Mouse (Mus musculus): ENCODE data around the gene Hoxb6.

The Hoxb6 gene

GRCm38 (mm10) chr11:96284774-96285734 is 7.2 kb upstream of the Hoxb6 start:
- DNase-seq (ENCODE audit: low read depth, low spot score) = no peak

DNA sequence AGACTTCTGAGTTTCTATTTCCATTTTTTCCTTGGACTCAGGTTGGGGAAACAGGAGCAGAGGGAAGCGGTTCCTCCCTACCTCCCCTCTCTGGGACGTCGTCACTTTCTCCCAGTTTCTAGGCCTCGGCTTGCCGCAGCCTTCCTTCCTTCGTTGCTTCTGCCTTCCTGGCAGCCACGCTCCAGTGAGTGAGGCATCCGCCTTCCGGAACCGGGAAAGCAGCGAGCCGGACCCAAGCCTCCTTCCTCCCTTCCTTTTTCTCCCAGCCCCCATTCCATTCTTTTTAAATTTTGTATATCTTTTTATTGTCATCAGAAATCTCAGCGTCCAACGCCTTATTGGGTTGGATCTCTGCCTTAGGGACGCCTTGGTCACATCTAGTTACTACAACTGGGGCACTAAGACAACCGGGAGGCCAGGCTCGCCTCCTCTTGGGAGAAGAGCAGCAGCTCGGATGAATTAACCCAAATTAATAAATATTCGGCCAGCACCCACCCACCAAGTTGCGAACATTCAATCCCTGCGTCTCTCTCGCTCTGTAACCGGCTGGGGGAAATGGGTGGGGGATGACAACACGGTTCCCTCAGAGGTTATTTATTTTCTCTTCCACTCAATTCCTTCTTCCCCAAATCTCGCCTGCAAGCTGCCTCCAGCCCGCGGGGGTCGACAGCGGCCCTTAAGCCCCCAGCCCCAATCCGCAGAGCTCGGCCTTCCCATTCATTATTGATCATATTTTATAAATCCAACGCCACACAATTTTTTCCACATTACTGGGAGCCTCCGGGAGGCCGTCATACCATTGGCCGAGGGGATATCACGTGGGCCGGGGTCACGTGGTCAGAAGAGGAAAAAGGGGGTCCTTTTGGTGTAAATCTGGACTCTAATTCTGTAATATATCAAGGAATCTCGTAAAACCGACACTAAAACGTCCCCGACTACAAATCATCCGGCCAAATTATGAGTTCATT is 6.2 kb upstream of the Hoxb6 start, which contains the start of gene Hoxb7:
Hoxb7 (plus strand) TSS at position 853 of the 968 bp plus-strand sequence.
- DNase-seq (ENCODE audit: low read depth, low spot score) = no peak

DNA sequence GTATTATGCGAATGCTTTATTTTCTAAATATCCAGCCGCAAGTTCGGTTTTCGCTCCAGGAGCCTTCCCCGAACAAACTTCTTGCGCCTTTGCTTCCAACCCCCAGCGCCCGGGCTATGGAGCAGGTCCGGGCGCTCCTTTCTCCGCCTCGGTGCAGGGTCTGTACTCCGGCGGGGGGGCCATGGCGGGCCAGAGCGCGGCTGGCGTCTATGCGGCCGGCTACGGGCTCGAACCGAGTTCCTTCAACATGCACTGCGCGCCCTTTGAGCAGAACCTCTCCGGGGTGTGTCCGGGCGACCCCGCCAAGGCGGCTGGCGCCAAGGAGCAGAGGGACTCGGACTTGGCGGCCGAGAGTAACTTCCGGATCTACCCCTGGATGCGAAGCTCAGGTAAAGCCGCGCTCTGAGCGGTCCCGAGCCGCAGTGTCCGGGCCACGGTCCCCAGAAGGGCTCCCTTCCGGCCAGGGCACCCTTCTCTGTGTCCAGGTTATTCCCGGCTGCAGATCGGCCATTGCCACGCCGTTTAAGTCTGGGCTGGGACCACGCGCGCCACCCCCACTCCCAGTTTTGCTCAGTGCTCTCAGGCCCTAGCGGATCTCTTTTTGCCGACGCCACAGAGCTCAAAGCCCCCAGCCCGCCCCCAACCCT is 5.4 kb upstream of the Hoxb6 start:
- DNase-seq (ENCODE audit: low read depth, low spot score) = no peak

DNA sequence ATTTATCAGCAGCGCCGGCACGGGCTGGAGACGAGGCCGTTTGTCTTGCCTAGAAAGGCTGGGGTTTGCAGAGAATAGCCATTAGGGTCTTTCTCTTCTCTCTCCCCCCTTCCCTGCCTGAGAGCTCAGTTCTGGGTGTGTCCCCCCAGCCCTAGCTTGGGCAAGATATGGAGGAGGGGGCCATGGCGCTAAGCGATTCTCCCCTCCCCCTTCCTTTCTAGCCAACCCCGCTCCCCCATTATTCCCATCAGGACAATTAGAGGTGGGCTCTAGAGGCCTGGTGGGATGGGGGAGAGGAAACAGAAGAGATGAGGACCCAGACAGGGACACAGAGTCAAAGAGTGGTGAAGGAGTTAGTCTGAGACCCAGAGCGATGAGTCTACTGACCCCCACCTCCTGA is 4.9 kb upstream of the Hoxb6 start:
- DNase-seq (ENCODE audit: low read depth, low spot score) = no peak

GRCm38 (mm10) chr11:96288455-96289221 is 3.6 kb upstream of the Hoxb6 start:
- DNase-seq (ENCODE audit: low read depth, low spot score) = no peak

DNA sequence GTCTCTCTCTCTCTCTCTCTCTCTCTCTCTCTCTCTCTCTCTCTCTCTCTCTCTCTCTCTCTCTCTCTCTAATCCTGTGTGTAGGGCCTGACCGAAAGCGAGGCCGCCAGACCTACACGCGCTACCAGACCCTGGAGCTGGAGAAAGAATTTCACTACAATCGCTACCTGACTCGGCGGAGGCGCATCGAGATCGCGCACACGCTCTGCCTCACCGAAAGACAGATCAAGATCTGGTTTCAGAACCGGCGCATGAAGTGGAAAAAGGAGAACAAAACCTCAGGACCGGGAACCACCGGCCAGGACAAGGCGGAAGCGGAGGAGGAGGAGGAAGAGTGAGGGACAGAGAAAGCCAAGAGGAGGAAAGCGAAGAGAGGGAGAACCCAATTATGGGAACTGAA is 3.0 kb upstream of the Hoxb6 start:
- no peak for DNase-seq (ENCODE audit: low read depth, low spot score)

DNA sequence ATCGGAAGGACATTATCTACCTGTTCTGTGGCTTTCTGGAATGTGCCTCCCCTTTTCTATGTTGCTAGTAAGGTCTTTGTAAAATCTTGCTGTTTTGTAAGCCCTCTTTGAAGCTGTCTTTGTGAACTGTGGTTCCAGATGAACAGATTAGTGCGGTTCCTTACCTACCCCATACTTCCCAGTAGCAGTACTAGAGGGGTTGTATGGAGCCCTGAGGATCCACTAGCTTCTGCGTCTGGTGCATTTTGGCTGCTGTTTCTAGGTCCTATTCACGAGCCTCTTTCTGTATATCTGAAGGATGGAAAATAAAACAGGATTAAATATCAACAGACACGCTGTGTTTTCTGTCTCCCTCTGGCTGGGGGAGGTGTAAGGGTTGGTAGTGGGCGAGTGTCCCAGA is 2.4 kb upstream of the Hoxb6 start:
- no peak for DNase-seq (ENCODE audit: low read depth, low spot score)

GRCm38 (mm10) chr11:96290705-96291355 is 1.4 kb upstream of the Hoxb6 start:
- DNase-seq (ENCODE audit: low read depth, low spot score) = no peak

- DNase-seq (ENCODE audit: low read depth, low spot score) = no peak
Observed at GRCm38 (mm10) chr11:96292565-96293301, 457 bp downstream of the Hoxb6 start.

GRCm38 (mm10) chr11:96293302-96293921 is 1.1 kb downstream of the Hoxb6 start:
- DNase-seq (ENCODE audit: low read depth, low spot score) = no peak

DNA sequence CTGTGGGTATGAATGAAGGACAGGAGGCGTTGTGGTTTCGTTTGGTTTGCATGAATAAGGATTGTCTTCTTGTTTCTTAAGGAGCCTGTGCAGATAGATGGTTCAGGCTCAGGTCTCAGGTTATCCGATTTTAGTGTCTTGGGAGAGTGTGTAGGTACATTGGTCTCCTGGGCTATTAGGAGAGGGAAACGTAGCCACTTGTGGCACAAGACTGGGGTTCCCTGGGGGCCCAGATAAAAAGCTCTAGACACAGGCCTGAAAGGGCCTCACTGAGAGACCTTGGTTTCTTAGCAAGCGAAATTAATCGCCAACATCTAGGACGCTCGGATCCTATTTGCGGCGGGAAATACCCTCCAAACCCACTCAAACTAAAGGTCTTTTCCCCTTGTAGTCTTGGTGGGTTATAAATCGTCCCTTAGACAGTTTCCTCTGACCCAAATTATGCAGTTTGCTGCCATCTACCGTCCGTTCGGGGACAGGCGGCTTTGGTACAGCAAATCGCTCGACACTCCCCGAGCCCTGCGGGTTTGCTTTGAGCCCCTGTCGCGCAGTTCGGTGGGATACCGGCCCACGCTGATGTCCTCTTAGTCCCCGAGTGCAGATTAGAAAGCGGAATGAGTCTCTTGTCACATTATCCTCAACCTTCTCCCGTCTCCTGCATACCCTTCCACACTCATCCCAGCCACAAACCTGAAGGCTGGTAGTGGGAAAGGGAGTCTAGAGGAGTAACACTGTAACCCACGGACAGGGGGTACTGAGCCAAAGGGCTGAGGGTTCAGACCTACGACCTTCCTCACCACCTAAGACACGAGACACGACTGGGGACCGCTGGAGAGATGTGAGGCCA is 2.2 kb downstream of the Hoxb6 start:
- peak; percentile 68 for DNase-seq (ENCODE audit: low read depth, low spot score)

- no peak for DNase-seq (ENCODE audit: low read depth, low spot score)
Observed at GRCm38 (mm10) chr11:96295092-96295835, 3.0 kb downstream of the Hoxb6 start.

- DNase-seq (ENCODE audit: low read depth, low spot score) = no peak
Observed at GRCm38 (mm10) chr11:96296997-96297396, 4.7 kb downstream of the Hoxb6 start.

GRCm38 (mm10) chr11:96297428-96297827 is 5.2 kb downstream of the Hoxb6 start:
- DNase-seq (ENCODE audit: low read depth, low spot score) = no peak

DNA sequence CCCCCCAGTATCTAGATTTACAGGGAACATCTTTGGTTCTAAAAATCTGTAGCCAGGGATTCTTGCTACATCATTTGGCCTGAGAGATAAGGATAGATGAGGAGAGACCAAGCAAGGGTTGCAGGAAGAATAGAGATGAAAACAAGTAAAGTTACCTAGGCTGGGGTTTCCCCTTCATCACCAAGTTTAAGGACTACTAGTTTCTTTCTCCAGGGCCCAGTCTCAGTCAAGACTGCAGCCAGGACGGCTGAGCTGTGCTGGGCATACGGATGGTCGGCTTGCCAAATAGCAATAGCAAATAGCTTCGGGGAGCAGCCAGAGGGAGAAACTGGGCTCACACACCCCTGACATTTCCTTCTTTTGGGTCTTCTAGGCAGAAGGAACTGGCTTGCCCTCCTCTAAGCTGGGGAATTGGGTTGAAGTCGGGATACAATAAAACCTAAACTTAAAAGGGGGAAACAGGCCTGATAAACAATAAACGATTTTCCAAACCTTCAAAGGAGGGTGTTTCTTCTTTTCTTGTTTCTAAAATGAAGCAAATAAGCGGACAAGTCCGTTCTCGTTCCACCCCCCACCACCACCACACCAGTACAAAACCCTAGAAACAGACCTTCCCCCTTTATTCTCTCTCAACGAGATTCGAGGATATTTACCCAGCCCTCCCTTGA is 5.8 kb downstream of the Hoxb6 start:
- no peak for DNase-seq (ENCODE audit: low read depth, low spot score)

DNA sequence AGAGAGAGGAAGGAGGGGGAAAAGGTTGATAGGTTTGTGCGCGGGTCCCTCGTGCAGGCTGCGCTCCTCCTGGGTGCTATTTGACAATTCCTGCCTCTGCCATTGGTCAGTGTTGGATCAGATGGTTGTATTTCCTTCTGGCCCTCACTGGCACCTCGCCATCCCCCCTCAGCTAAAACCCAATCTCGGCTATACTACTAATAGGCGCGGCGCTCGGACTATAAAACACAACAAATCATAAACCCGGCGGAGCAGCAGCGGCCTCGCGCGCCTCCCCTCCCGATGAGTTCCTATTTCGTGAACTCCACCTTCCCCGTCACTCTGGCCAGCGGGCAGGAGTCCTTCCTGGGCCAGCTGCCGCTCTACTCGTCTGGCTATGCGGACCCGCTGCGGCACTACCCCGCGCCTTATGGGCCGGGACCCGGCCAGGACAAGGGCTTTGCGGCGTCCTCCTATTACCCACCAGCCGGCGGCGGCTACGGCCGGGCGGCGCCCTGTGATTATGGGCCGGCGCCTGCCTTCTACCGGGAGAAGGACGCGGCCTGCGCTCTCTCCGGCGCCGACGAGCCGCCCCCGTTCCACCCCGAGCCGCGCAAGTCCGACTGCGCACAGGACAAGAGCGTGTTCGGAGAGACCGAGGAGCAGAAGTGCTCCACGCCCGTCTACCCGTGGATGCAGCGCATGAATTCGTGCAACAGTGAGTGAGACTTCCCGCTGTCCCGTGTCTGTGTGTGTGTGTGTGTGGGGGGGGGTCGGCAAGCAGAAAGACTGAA is 6.8 kb downstream of the Hoxb6 start:
- no peak for DNase-seq (ENCODE audit: low read depth, low spot score)
